Mouse (Mus musculus) heart, adult 8-10 months (tissue): Measurements from ENCODE around the gene Fhod1. TPM values are rescaled to one million over a fixed set of nuclear protein-coding genes. Genes with fewer than 3 reads are reported as not detected.

Source experiments
- DNase-seq: peaks from one replicate; pipeline ENCODE4 v3.0.0; 2022; ENCODE audit warnings: low spot score
- total RNA-seq, 4 experiments: library from RNA; stranded (reverse); gene quantifications; 2 replicates each; pipeline ENCODE4 v1.2.4; 2022

The Fhod1 gene
- total RNA-seq, 4 experiments from 2014 or later: 5.8 to 8.1 (median 6.3) TPM

DNA sequence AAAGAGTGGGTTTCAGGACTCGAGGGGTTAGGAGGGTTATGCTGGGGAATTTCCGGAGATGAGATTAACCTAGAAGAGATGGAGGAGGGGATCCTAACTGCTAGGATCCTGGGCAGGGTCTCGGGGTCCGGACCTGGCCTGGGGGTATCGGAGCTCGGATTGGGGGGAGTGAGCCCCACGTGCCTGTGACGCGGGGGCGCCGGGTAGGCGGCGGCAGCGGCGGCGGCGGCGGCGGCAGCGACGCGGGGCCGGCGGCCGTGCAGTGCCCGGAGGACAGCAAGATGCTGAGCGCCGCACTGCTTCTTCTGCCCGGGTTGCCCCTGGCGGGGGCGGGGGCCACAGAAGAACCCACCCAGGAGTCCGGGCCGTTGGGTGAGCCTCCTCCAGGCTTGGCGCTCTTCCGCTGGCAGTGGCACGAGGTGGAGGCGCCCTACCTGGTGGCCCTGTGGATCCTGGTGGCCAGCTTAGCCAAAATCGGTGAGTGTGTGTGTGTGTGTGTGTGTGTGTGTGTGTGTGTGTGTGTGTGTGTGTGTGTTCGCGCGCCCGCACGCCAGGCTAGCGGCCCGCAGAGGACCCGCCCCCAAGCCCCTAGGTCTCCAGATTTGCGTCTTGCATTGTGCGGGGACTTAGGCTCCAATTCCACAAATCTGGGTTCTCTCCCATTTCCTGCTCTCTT is 1.5 kb upstream of the Fhod1 start:
- DNase-seq: no peak

DNA sequence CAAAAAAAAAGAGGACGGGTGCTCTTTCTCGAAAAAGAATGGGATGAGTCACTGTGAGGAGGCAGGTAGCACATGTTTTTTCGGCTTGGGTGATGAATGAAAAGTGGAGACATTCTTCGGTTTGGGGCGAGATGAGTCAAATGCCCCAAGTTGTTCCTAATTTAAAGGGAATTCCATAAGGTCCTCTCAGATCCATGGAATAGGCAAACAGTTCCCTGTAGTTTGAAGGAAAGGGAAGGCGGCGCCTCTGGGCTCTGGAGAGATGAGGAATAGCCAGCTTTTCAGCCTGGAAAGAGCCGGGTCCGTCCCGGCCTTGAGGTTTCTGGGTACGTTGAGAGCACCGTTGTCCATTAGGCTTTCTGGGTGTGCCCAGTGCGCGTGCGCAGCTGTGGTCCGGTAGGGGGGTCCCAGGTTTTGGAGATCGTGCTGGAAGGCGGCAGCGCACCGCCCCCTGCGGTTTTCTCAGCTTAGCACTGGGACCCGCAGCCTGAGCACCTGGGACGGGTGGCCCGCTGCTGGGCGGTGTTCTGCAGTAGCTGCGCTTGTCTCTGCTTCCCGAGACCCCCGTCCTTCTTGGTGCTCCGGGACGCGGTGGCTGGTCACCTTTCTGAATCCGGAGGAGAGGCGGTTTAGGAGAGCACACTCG is 820 bp upstream of the Fhod1 start, which contains the start of gene Slc9a5:
Gene Slc9a5 (plus strand): TSS at position 394 of the 646 bp plus-strand sequence.
- no peak for DNase-seq

DNA sequence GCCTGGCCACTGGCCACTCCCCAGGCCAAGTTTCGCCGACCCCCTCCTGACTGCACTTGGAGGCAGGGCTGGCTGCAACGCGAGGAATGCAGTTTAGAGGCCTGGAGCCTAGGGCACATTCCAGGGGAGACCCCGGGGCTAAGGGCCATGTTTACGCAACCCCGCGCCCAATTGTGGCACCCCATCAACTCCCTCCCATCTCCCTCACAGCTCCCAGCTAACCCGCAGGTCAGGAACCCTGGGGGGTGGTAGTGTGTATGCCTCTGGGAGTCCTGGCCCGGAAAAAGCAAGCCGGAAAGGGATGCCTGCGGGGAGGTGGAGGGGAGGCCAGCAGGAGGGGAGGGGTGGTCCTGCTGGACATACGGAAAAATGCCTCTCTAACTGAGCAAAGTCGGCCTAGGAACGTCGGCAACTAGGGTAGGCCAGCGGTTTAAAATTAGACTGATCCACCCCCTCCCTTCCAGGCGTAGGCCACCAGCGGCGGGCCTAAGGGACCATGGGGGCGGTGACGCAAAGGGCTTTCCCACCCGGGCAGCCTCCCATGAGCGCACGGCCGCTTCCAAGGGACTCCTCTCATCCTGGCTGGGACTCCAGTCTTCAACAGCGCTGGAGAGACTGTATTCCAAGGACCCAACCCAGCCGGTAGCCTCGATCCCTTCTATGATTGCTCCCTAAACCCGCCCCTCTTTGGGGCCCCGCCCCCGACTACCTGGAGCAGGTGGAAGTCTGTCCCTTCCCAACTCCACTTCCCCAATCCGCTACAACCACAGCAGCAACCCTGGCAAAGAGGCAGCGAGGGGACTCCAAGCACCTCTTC is 934 bp downstream of the Fhod1 start:
- peak; percentile 77 for DNase-seq

DNA sequence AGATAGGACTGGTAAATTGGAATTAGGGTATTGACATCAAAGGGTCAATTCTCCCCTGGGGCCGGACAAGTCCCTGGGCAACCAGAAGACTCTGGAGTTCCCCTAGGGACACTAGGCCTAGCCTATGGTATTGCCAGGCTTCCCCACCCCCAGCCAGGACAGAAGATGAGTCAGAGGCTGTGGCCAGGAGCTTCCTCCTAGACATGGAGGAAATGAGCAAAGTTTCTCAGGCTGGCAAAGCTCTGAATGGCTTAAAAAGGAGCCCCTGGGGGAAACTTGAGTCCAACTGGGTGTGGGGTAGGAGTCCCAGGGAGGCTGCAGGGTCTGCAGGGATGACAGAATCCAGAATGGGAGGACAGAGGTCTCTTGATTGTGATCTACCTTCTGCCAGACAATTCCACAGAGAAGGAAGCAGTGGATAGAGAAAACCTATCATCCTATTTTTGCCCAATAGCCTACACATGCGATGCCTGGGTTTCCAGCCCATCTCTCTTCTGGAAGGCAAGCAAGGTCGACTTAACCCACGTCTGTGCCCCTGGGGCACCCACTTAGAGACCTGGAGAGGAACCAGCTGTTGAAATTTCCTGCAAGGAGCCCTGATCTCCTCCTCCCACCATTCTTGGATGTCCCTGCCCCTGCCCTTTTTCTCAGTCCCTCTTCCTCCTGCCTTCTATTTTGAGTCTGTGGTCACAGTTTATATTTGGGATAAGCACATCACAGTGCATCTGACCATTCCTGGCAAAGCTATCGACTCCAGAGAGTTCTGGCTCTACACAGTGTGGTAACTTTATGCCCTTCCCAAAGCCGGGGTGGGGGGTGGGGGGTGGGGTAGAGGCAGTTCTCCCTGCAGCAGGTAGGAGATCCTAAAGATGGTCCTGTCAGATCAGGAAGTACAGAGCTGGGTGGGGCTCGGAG is 2.4 kb downstream of the Fhod1 start:
- peak; percentile 62 for DNase-seq

DNA sequence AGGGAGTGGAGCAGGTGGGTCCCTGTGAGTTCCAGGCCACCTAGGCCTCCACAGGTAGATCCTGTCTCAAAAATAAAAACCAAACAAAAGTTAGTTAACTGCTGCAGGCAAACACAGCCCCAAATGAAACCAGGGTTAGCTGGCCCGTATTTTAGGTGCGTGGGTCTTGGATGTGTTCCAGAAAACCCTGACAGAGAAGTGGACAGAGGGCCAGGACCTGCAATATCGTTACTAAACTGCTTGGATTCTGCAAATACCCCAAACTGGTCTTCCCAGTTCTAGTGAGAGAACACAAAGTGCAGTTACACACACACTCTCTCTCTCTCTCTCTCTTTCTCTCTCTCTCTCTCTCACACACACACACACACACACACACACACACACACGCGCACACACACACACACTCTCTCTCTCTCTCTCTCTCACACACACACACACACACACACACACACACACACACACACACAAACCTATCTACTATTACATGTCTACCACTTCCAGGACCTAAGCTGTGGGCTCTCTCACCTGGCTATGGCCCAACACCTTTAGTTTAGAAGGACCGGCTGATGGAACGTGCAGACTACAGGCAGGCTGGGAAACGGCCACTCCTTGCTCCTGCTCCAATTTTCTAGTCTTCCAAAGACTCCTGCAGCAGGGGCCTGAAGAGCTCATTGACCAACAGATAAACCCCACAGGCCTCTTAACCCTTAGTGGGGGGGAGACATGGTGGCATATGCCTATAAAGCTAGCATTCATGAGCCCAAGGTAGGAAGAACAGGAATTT is 3.8 kb downstream of the Fhod1 start:
- no peak for DNase-seq

DNA sequence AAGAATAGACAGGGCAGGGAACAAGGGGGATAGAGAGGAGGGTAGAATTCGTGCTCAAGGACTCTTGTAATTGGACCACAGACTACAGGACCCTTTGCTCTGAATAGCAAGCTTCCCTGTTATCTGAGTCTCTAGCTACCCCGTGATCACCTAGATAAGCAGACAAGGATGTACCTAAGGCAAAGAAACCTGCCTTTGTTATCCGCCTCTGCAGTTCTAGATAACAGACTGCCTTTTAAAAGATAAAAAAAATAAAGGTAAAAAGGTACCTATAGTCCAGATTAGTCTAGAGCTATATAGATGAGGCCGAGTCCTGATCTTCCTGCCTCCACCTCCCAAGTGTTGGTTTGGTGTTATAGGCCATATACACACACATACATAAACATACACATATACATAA is 5.0 kb downstream of the Fhod1 start:
- no peak for DNase-seq

DNA sequence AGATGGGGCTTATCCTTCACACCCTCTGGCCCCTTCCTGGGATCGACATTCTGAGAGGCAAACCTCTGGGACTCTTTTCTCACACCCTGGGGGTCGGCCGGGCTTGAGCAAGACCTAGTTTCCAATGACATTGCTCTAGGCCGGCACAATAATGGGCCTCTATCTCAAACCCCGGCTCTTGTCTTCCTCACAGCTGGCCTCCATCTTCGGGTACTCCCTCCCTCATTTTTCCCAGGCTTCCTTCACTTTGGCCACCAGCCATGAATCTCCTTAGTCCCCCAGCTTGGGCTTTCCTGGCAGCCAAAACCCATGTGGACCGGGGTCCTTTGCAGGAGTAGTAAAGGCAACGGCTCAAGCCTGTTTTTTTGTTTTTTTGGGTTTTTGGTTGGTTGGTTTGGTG is 6.4 kb downstream of the Fhod1 start:
- DNase-seq: no peak

DNA sequence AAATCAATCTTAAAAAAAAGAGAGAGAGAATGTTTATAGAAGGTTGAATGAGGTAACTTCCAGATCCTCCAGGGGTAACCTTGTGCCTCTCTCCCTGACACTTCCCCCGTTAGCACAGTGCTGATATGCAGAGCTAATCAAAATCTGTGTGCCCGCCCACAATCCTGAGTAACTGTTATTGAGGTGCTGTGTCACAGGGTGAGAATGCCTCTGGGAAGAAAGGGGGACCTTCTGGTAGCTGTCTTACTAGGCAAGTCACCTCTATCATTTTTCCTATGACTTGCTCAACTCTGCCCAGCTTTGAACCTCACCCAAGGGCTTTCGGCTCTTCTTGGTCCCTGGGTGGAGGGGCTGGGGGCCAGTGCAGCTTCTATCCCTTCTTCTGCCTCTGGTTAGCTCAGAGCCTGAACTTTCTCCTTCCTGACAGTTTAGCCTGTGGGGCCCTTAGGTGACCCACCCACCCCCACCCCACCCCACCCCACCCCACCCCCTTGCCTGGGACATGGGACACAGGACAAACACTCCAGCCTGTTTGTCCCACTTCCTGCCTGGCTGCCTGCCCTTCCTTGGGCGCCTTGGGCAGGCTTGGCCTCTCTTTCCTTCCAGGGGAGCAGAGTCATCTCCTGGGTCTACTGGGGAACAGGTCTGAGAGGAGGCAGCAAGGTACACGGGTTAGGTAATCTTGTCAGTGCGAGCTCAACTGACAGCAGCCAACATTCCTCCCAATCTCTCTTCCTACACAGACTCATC is 7.7 kb downstream of the Fhod1 start:
- DNase-seq: no peak

DNA sequence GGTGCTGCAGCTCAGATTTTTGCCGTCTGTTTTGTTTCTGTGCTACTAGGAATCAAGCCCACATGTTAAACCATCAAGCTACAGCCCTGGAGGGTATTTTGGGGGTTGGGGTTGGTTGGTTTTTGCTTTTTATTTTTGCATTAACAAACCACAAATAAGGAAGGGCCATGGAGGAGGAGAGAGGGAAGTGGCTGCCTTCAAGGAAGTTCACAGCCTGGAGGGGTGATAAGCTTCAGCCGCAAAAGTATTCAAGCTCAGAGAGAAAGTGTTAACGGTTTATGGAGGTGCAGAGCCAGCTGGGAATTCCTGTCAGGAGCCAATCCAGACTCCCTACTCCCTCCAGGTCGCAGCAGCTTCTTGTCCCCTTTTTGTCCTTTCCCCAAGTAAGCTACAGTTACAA is 8.8 kb downstream of the Fhod1 start:
- no peak for DNase-seq

DNA sequence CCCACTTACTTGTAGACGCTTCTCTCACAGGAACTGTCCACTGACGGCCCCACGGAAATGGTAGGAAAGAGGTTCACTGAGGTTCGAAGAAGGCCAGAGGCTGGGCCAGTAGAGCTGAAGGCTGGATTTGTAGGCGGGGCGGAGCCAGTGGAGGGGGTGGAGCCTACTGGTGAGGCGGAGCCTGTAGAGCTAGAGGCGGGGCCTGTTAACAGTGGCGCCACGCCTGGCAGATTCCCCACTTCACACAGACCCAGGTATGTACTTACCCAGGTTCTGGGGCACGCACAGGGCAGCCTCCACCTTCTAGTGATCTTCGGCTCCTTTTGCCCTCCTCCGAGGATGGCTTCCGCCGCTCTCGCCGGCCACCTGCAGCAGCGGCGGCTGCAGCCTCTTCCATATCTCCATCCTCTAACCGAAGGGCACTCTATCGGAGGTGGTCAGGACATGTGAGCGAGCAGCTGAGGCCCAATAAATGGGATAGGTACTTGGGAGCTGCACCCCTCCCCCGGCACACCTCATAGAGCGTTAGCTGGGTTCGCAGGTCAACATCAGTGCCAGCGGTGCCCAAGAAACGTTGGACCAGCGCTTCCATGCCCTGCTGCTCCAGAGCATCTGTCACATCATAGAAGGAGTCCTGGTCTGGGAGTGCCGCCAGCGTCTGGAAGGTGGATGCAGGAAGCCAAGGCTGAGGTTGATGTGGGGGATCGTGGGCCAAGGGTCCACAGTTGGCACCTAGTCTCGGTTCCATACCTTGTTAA is 11.2 kb downstream of the Fhod1 start:
- DNase-seq: no peak

DNA sequence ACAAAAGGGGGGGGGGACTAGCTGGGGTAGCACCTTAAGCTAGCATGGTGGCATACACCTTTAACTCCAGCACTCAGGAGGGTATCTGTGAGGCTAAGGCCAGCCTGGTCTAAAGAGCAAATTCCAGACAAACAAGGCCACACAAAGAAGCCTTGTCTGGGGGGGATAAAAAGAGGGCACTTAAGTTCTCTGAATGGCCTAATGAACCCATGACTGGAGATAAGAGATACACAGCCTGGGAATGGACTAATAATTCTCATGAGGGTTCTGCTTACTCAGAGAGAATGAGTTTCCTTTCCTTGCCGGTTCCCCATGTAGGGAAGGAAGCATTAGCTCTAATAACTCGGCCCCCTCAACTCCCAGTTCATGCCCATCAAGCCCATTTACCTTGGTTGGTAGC is 15.2 kb downstream of the Fhod1 start:
- DNase-seq: no peak

DNA sequence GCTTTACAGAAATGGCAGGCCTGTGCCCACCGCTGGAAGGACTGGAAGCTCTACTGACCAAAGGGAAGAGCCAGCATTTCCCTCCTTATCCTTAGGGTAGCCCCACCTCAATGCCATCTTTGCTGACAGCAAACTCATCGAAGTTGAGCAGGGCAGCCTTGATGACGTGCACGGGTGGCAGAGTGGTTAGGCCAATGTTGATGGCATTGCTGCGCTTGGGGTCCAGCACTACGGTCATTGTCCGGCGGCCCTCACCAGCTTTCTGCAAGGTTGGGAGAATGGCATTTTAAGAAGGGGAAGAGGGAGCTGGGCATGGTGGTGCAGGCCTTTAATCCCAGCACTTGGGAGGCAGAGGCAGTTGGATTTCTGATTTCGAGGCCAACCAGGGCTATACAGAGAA is 15.8 kb downstream of the Fhod1 start:
- no peak for DNase-seq

DNA sequence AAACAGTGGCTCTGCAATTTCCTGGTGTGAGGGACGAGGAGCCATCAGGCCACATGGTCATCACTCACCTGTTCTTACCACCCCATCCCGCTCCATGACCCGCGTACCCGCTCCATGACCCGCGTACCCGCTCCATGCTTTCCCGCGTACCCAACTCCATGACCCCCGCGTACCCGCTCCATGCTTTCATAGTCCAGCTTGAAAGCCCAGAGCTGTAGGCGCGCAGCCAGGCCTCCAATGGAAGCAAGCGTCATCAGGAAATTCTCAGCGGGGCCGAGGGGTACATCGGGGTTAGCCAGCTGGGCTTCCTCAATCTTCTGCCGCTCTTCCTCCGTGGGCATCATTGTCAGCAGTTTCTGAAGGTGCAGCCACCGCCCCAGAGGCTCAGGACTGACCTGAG is 16.3 kb downstream of the Fhod1 start:
- DNase-seq: no peak

DNA sequence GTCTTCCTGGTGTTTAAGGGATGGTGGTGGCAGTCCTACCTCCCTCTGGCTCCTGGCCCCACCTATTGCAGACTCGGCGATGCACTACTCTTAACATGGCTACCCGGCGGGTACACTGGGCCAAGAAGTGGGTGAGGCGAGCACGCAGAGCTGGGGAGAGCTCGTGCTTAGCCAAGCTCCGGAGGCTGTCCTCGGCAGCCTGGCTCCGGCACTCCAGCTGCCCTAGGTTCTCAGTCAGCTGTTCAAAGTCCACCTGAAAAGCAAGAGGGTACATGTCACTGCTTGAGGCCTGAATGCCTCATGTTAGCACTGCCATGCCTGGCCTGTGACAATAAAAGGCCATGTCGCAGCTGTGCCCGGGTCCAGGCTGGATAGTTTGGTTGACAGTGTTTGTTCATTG is 17.4 kb downstream of the Fhod1 start:
- no peak for DNase-seq

DNA sequence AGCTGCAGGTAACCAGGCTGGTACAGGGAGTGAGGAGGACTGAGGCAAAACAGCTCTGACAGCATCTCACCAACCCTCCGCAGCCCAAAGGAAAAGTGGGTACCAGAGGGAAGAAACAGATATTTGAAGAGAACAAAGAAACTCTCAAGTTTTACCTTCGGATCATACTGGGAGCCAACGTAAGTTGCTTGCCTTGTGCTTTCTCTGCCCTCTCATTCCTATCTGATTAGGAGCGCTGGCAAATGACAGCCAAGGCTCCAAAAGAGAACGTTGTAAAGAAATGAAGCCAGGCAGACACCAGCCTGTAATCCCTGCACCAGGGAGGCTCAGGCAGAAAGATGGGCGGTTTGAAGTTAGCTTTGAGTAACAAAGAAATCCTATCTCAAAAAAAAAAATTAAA is 20.8 kb downstream of the Fhod1 start:
- DNase-seq: no peak

DNA sequence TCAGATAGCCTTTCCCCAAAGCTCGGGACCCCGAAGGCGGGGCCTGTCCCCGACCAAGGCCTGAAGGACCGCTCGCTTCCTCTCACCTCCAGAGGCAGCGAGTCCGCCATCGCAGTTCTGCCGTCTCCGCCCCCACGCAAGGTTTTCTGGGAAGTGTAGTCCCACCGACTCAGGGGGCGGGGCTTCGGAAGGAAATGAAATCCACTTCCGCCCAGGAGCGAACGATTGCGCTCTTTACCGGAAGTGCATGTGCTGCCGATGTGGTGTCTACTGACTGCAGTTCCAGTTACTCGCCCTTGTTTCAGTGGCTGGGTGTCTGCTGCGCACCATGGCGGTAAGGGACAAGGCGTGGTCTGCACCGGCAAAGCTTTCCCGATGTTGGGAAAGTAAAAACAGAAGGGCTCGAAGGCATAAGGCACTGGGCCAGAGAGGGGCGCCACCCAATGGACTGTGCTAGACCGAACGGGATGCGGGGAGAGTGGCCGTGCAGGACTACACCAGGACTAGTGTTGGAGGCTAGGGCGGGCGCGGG is 21.5 kb downstream of the Fhod1 start, which contains the start of the genes Lrrc29 and Tmem208:
Gene Lrrc29 (minus strand): TSS at position 138 of the 532 bp plus-strand sequence.
Gene Tmem208 (plus strand): TSS at position 214 of the 532 bp plus-strand sequence.
- DNase-seq: peak; percentile 97

DNA sequence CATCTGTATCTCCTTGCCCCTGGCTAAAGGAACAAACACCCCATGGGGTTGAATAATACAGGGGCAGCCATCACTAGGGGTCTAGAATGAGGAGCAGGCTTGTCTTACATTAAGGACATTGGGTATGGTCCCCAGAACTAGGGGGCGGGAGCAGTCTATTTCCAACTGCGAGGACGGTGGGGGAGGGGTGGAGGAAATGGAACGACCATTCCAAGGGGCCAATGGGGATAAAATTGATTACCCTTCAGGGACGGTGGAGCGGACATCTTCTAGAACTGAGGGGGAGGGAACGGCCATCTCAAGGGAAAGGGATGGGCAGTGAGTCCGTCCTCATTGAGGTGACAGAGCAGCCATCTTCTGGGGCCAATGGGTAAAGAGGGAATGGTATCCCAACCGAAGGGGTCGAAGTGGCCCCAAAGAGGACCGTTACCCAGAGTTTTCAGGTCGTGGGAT is 22.1 kb downstream of the Fhod1 start:
- DNase-seq: no peak

DNA sequence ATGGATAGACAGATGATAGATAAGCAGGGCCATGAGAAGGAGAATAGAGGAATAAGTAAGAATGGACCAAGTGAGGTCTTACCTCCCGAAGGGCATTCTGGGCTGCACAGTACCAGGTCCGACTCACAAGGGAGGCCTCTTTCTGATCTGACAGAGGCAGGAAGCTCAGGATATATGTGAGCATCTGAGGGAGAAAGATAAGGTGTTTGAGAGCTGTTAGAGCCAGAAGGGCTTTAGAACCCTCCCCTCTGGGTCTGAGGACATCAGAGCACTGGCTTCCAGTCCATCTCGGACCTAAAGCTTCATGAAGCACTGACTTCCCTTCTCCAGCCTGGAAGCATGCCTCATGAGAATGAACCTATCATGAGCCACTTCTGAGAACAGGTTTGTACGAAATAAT is 24.6 kb downstream of the Fhod1 start:
- no peak for DNase-seq
